Mouse (Mus musculus) stomach, postnatal 0 days (tissue): ENCODE results near the gene Dab1.

Source experiments
- CTCF ChIP-seq: IDR thresholded peaks from 2 replicates; pipeline ENCODE4 v1.5.1; 2016; ENCODE audit warnings: antibody characterized with exemption, low read depth, mild to moderate bottlenecking, moderate library complexity
- EP300 ChIP-seq: optimal IDR thresholded peaks from 2 replicates; pipeline ENCODE3; 2016; ENCODE audit warnings: antibody characterized with exemption

DNA sequence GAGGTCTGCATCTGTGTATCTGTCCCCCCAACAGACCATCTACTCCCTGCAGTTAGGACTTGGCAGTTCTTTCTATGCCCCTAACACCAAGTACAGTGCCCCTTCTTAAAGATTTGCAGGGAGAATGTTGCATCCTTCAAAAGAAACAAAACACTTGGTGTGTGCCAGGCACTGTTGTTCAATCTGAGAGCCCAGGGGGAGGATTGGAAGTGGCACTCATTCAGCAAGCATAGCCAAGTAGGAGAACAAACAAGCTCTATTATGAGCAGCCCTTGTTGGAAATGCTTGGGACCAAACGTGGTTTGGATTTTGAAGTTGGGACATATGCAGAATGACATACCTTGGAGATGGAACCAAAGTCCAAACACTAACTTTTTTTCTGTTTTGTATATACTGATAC lies 1097.3 kb downstream of the Dab1 start:
- TF ChIP-seq CTCF (no peak), EP300 (no peak)
